Mouse (Mus musculus) adrenal gland, adult 8-10 months (tissue): ENCODE measurements around the gene Olfr1233. TPM values are rescaled to one million over a fixed set of nuclear protein-coding genes. Genes with fewer than 3 reads are reported as not detected.

Source experiments
- DNase-seq: peaks from one replicate; pipeline ENCODE4 v3.0.0; 2022
- total RNA-seq, 4 experiments: library from RNA; stranded (reverse); gene quantifications; 2 replicates each; pipeline ENCODE4 v1.2.4; 2022

Olfr1233 gene
- not detected for total RNA-seq

GRCm38 (mm10) chr2:89342298-89342697, at the start of gene Olfr1233:
Gene Olfr1233, minus strand, starts transcription at chr2:89342398.
- no peak for DNase-seq

- no peak for DNase-seq
These were observed 22.6 kb upstream of the Olfr1233 start, which contains the start of gene Olfr1234 for GRCm38 (mm10) chr2:89364765-89365164. Gene Olfr1234, minus strand, starts transcription at chr2:89364865.

- DNase-seq: no peak
These were observed 12.6 kb downstream of the Olfr1233 start, which contains the start of gene Olfr1232 for GRCm38 (mm10) chr2:89329575-89329974. Gene Olfr1232, minus strand, starts transcription at chr2:89329675.

- no peak for DNase-seq
These were observed 35.2 kb downstream of the Olfr1233 start, which contains the start of gene Olfr1231 for GRCm38 (mm10) chr2:89306974-89307373. Gene Olfr1231, minus strand, starts transcription at chr2:89307074.

GRCm38 (mm10) chr2:89297168-89297567, 45.0 kb downstream of the Olfr1233 start, which contains the start of gene Olfr1230:
Gene Olfr1230, minus strand, starts transcription at chr2:89297268.
- DNase-seq: no peak

GRCm38 (mm10) chr2:89287914-89288313, 54.3 kb downstream of the Olfr1233 start, which contains the start of gene Olfr1229:
Gene Olfr1229, minus strand, starts transcription at chr2:89288014.
- DNase-seq: no peak

Other genes with a start within 250 kb of the Olfr1233 start
- not detected for gene Olfr1220, start 235.6 kb downstream of the Olfr1233 start, total RNA-seq
- not detected for gene Olfr1221, start 225.1 kb downstream of the Olfr1233 start, total RNA-seq
- not detected for gene Olfr1222, start 209.3 kb downstream of the Olfr1233 start, total RNA-seq
- gene Olfr1223, start 190.8 kb downstream of the Olfr1233 start, total RNA-seq: not detected
- gene Olfr1224-ps1, start 178.3 kb downstream of the Olfr1233 start, total RNA-seq: not detected
- not detected for gene Olfr1225, start 167.7 kb downstream of the Olfr1233 start, total RNA-seq
- not detected for gene Olfr1226, start 142.3 kb downstream of the Olfr1233 start, total RNA-seq
- not detected for gene Olfr1228, start 88.3 kb downstream of the Olfr1233 start, total RNA-seq
- not detected for gene Olfr1229, start 54.4 kb downstream of the Olfr1233 start, total RNA-seq
- not detected for gene Olfr1230, start 45.1 kb downstream of the Olfr1233 start, total RNA-seq
- not detected for gene Olfr1231, start 35.3 kb downstream of the Olfr1233 start, total RNA-seq
- not detected for gene Olfr1232, start 12.7 kb downstream of the Olfr1233 start, total RNA-seq
- gene Olfr1234, start 22.5 kb upstream of the Olfr1233 start, total RNA-seq: not detected
- gene Olfr1238, start 67.3 kb upstream of the Olfr1233 start, total RNA-seq: not detected
- gene Olfr1239, start 78.0 kb upstream of the Olfr1233 start, total RNA-seq: not detected
- not detected for gene Olfr1240, start 100.6 kb upstream of the Olfr1233 start, total RNA-seq
- not detected for gene Olfr1241, start 144.7 kb upstream of the Olfr1233 start, total RNA-seq
- gene Olfr1242, start 155.9 kb upstream of the Olfr1233 start, total RNA-seq: not detected
- not detected for gene Olfr1243, start 189.1 kb upstream of the Olfr1233 start, total RNA-seq
- not detected for gene Olfr1245, start 236.0 kb upstream of the Olfr1233 start, total RNA-seq